In the genomic region with DNA sequence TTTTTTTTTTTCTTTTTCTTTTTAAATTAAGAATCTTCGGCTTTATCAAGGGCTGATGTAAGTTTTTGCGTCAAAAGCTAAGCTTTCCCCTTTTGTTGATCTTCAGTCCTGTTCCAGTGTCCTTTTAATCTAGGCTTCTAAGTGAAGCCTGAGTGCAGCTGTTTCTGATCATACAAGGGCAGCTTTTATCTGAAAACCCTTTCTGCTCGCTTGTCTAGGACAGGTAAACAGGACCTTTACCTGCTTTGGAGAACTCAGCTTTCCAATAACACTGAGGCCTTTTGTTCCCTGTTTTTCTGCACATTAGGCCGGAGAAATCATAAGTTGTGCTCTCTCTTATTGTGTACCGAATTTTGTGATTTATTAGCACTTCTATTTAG, we compare ENCODE assay signal across 9 mouse cellular contexts. TPM values are rescaled to one million over a fixed set of nuclear protein-coding genes. Genes with fewer than 3 reads are reported as not detected.
DNase-seq lines count a peak whose midpoint lies in the region; ATAC-seq and TF ChIP-seq lines count a peak whose summit lies in the region.
"Had no signal": no experiment of that assay in that cellular context is flagged by ENCODE, and none has a peak within 500 bp of the region (broad histone marks: within the 10 kb centered on the region; RNA-seq: fewer than 3 reads in every experiment).

No protein-coding gene starts in this region.

- peak overlapping the region; percentile 75 for H3K4me3 ChIP-seq in cerebellum, adult 2 months (replicated peaks; ENCODE audit: insufficient read depth, low read depth, low read length)
- peak overlapping the region; percentile 97; the same call in 1 of the 2 replicates for H3K4me3 ChIP-seq in testis, adult 2 months (ENCODE audit: control insufficient read depth, low read depth, low read length)
- H3K4me3 ChIP-seq in liver, embryonic 15.5 days (replicated peaks), result peak overlapping the region; percentile 90

- peaks cover 1% of the 10 kb centered on the region for H3K36me3 ChIP-seq in testis, adult 2 months (ENCODE audit: control insufficient read depth, insufficient read depth, low read length)
- H3K36me3 ChIP-seq in liver, embryonic 15.5 days (replicated peaks), result 0 out of 2 replicates have a peak, but pooled peaks cover 3% of the 10 kb centered on the region

- peak in 1 of 2 experiments; percentile 10 for DNase-seq in cerebellum, adult 2 months
- DNase-seq in cerebellum, adult 11 months, result no peak
- no peak for DNase-seq in testis, postnatal 14 days (ENCODE audit: low spot score)
- DNase-seq in T-cell, adult 2 months (ENCODE audit: low spot score), result no peak
- no peak for DNase-seq in MN1 (ENCODE audit: low spot score)

- 43% methylated on average over 5 of the region's 5 CpGs for WGBS in cerebellum, adult 2 months
- 35% methylated on average over 5 of the region's 5 CpGs for WGBS in liver, embryonic 15.5 days (ENCODE audit: insufficient replicate concordance)

- H3K27ac ChIP-seq in cerebellum, adult 2 months (ENCODE audit: insufficient read depth, low read length), result peak overlapping the region; percentile 96; the same call in 1 of the 2 replicates
- H3K27ac ChIP-seq in testis, adult 2 months (ENCODE audit: control insufficient read depth, insufficient read depth, low read depth, low read length), result peak overlapping the region; percentile 99
- peak overlapping the region; percentile 99 for H3K27ac ChIP-seq in liver, embryonic 15.5 days (replicated peaks)

- H3K9ac ChIP-seq in liver, embryonic 15.5 days, result peak overlapping the region; percentile 74

- peak overlapping the region; percentile 87 for H3K4me2 ChIP-seq in liver, embryonic 15.5 days

- TF ChIP-seq POLR2A in cerebellum, adult 2 months (IDR thresholded peaks at IDR 0.05; ENCODE audit: borderline replicate concordance, insufficient read depth, low read length), result no peak
- TF ChIP-seq POLR2A in testis, adult 2 months (IDR thresholded peaks at IDR 0.05; ENCODE audit: control insufficient read depth, low read depth, low read length), result no peak

- no peaks in the 10 kb centered on the region for H3K27me3 ChIP-seq in cerebellum, adult 2 months (ENCODE audit: control insufficient read depth, insufficient read depth, low read length)
- H3K27me3 ChIP-seq in testis, adult 2 months (ENCODE audit: control insufficient read depth, insufficient read depth, low read length), result no peaks in the 10 kb centered on the region
- no peaks in the 10 kb centered on the region for H3K27me3 ChIP-seq in liver, embryonic 15.5 days

- no peaks in the 10 kb centered on the region for H3K4me1 ChIP-seq in cerebellum, adult 2 months (ENCODE audit: control insufficient read depth, insufficient read depth, low read length)
- H3K4me1 ChIP-seq in testis, adult 2 months (ENCODE audit: control insufficient read depth, insufficient read depth, low read length), result no peaks in the 10 kb centered on the region
- H3K4me1 ChIP-seq in liver, embryonic 15.5 days (replicated peaks), result peaks cover 8% of the 10 kb centered on the region

- H3K9me3 ChIP-seq in liver, embryonic 15.5 days (replicated peaks), result no peaks in the 10 kb centered on the region

- TF ChIP-seq CTCF in cerebellum, adult 2 months (IDR thresholded peaks at IDR 0.05; ENCODE audit: borderline replicate concordance, insufficient read depth, low read depth, low read length), result no peak
- TF ChIP-seq CTCF in testis, adult 2 months (IDR thresholded peaks at IDR 0.05; ENCODE audit: control insufficient read depth, insufficient read depth, insufficient replicate concordance, low read depth, low read length), result no peak

- ATAC-seq in liver, embryonic 15.5 days (ENCODE audit: insufficient read depth), result no peak
- no peak for ATAC-seq in granulocyte monocyte progenitor cell, adult 5-6 weeks (replicated peaks; ENCODE audit: poor library complexity, severe bottlenecking)

RNA-seq across cellular contexts. Expression of a gene that starts 27.3 kb away (rescaled TPM):
- not detected in 2 replicates for polyA plus RNA-seq in cerebellum, adult 2 months (2012; rRNA removed)
- 0.21 and 0.26 TPM in 2 replicates for polyA plus RNA-seq in testis, adult 2 months (2012; rRNA removed)
- polyA plus RNA-seq in liver, embryonic 15.5 days (2015; fragmentation: Nextera tagmentation; extraction: Ambion mirVana), result not detected in 2 replicates
- total RNA-seq in granulocyte monocyte progenitor cell, adult 5-6 weeks (2014; fragmentation: Nextera tagmentation), result not detected in 2 replicates
- total RNA-seq in granulocyte monocyte progenitor cell, adult 5-6 weeks (2017), result not detected in 2 replicates
- total RNA-seq: neutrophil, adult 5-6 weeks had no signal
